Mouse (Mus musculus): Measurements from ENCODE around the gene Hsd17b14.
A peak's percentile ranks its signal among the peaks of the same experiment; 100 is the strongest.
"Not testable (repeated sequence)": the region's sequence is repeated elsewhere in the genome, so short reads cannot be mapped to it uniquely, and the experiment has no call there.

The Hsd17b14 gene

GRCm38 (mm10) chr7:45554744-45555143, at the start of gene Hsd17b14:
Gene Hsd17b14, plus strand, starts transcription at chr7:45554893.
- no peak for DNase-seq

GRCm38 (mm10) chr7:45507583-45507982, 47.1 kb upstream of the Hsd17b14 start:
- no peak for DNase-seq

GRCm38 (mm10) chr7:45508561-45508960, 46.1 kb upstream of the Hsd17b14 start:
- no peak for DNase-seq

- no peak for DNase-seq
Observed at GRCm38 (mm10) chr7:45509181-45509882, 45.4 kb upstream of the Hsd17b14 start.

GRCm38 (mm10) chr7:45509912-45510787, 44.5 kb upstream of the Hsd17b14 start, which contains the start of gene Nucb1:
Gene Nucb1, minus strand, starts transcription at chr7:45510406.
- peak; percentile 92 for DNase-seq

GRCm38 (mm10) chr7:45514411-45514810, 40.3 kb upstream of the Hsd17b14 start:
- no peak for DNase-seq

- no peak for DNase-seq
Observed at GRCm38 (mm10) chr7:45515436-45515835, 39.3 kb upstream of the Hsd17b14 start.

- not testable (repeated sequence) for DNase-seq
Observed at GRCm38 (mm10) chr7:45516846-45517245, 37.8 kb upstream of the Hsd17b14 start.

- DNase-seq = no peak
Observed at GRCm38 (mm10) chr7:45518618-45519017, 36.1 kb upstream of the Hsd17b14 start.

- no peak for DNase-seq
Observed at GRCm38 (mm10) chr7:45519345-45520120, 35.2 kb upstream of the Hsd17b14 start.

- no peak for DNase-seq
Observed at GRCm38 (mm10) chr7:45520605-45521004, 34.1 kb upstream of the Hsd17b14 start.

- peak; percentile 93 for DNase-seq
Observed at GRCm38 (mm10) chr7:45521728-45522184, 32.9 kb upstream of the Hsd17b14 start.

- DNase-seq = no peak
Observed at GRCm38 (mm10) chr7:45522194-45522752, 32.4 kb upstream of the Hsd17b14 start.

GRCm38 (mm10) chr7:45522957-45523676, 31.6 kb upstream of the Hsd17b14 start:
- DNase-seq = no peak

GRCm38 (mm10) chr7:45523678-45524170, 31.0 kb upstream of the Hsd17b14 start:
- no peak for DNase-seq

- no peak for DNase-seq
Observed at GRCm38 (mm10) chr7:45524841-45525621, 29.7 kb upstream of the Hsd17b14 start.

GRCm38 (mm10) chr7:45525809-45526473, 28.8 kb upstream of the Hsd17b14 start, which contains the start of the genes Ppp1r15a and Plekha4:
Gene Ppp1r15a, minus strand, starts transcription at chr7:45526268.
Gene Plekha4, plus strand, starts transcription at chr7:45526330.
- peak; percentile 93 for DNase-seq

GRCm38 (mm10) chr7:45526474-45527120, 28.1 kb upstream of the Hsd17b14 start:
- DNase-seq = no peak

GRCm38 (mm10) chr7:45527169-45527568, 27.5 kb upstream of the Hsd17b14 start:
- not testable (repeated sequence) for DNase-seq

- no peak for DNase-seq
Observed at GRCm38 (mm10) chr7:45529461-45529860, 25.2 kb upstream of the Hsd17b14 start.
